Mouse (Mus musculus) liver, embryonic 16.5 days (tissue): ENCODE measurements at regions not wholly inside any gene's neighbourhood (a gene's known extent, or its start where the extent isn't known, plus 50 kb on each side); places are given as distances from the start of the nearest gene placed in this dataset.

Experiments
- ATAC-seq: fragments of 200-750 bp; cut with Nextera tagmentation; 2 replicates; pipeline ENCODE4 v1.8.0; 2017; ENCODE audit warnings: low read depth, mild to moderate bottlenecking, moderate number of reproducible peaks, moderate library complexity
- H3K27ac ChIP-seq: fragments of 300-500 bp; sonication (generic); 2 replicates; pipeline ENCODE4 v1.5.1; 2014; ENCODE audit warnings: mild to moderate bottlenecking, low read length
- H3K27me3 ChIP-seq: fragments of 300-500 bp; sonication (generic); 2 replicates; pipeline ENCODE4 v1.6.1; 2014; ENCODE audit warnings: low read depth, low read length, mixed read lengths; ENCODE audit not compliant: control insufficient read depth, insufficient read depth
- H3K36me3 ChIP-seq: fragments of 300-500 bp; sonication (generic); 2 replicates; pipeline ENCODE4 v1.6.1; 2014; ENCODE audit warnings: mild to moderate bottlenecking; ENCODE audit not compliant: control insufficient read depth, insufficient read depth
- H3K4me1 ChIP-seq: fragments of 300-500 bp; sonication (generic); 2 replicates; pipeline ENCODE4 v1.6.1; 2014; ENCODE audit warnings: low read depth, low read length, mixed read lengths; ENCODE audit not compliant: control insufficient read depth
- H3K4me2 ChIP-seq: fragments of 300-500 bp; sonication (generic); 2 replicates; pipeline ENCODE4 v1.6.1; 2014; ENCODE audit warnings: low read depth, low read length, mixed read lengths
- H3K4me3 ChIP-seq: fragments of 300-500 bp; sonication (generic); 2 replicates; pipeline ENCODE4 v1.5.1; 2014; ENCODE audit warnings: low read depth, mild to moderate bottlenecking, low read length
- H3K9ac ChIP-seq: fragments of 300-500 bp; sonication (generic); 2 replicates; pipeline ENCODE4 v1.6.1; 2014; ENCODE audit warnings: low read depth, low read length
- H3K9me3 ChIP-seq: fragments of 300-500 bp; sonication (generic); replicated peaks from 2 replicates; pipeline ENCODE4 v1.6.1; 2016; ENCODE audit warnings: low read length; ENCODE audit not compliant: control insufficient read depth
- WGBS: fragments of 180-500 bp; shearing (Covaris S2); extraction: QIAGEN DNeasy Blood & Tissue Kit; methylation state at CpG from one replicate; pipeline ENCODE4 v1.1.7; 2014; ENCODE audit not compliant: insufficient replicate concordance; 5-methylcytosine and 5-hydroxymethylcytosine counted together

GRCm38 (mm10) chr2:137437741-137438140 is 321.3 kb upstream of the Jag1 start:
- Histone ChIP-seq H3K27me3 (no peaks in the 10 kb centered on the region), H3K36me3 (no peaks in the 10 kb centered on the region), H3K4me3 (no peak overlapping the region), H3K27ac (no peak overlapping the region), H3K4me2 (no peak overlapping the region), H3K4me1 (no peaks in the 10 kb centered on the region), H3K9me3 (no peaks in the 10 kb centered on the region), H3K9ac (no peak overlapping the region)
- ATAC-seq: no peak
- WGBS: 59% methylated on average over 5 of the region's 5 CpGs

- Histone ChIP-seq H3K4me2 (no peak overlapping the region), H3K4me1 (no peaks in the 10 kb centered on the region), H3K27me3 (no peaks in the 10 kb centered on the region), H3K9me3 (no peaks in the 10 kb centered on the region), H3K9ac (no peak overlapping the region), H3K27ac (no peak overlapping the region), H3K4me3 (no peak overlapping the region), H3K36me3 (no peaks in the 10 kb centered on the region)
- ATAC-seq: no peak
- 49% methylated on average over 4 of the region's 4 CpGs for WGBS
Measured at GRCm38 (mm10) chr2:137436161-137436560, 319.7 kb upstream of the Jag1 start.

- H3K4me3 ChIP-seq: no peak overlapping the region
- ATAC-seq: no peak
- H3K4me2 ChIP-seq: no peak overlapping the region
- WGBS: 44% methylated on average over 3 of the region's 3 CpGs
- H3K36me3 ChIP-seq: no peaks in the 10 kb centered on the region
- no peak overlapping the region for H3K9ac ChIP-seq
- no peak overlapping the region for H3K27ac ChIP-seq
- no peaks in the 10 kb centered on the region for H3K27me3 ChIP-seq
- H3K4me1 ChIP-seq: no peaks in the 10 kb centered on the region
- no peaks in the 10 kb centered on the region for H3K9me3 ChIP-seq
Measured at GRCm38 (mm10) chr2:137422656-137423055, 306.2 kb upstream of the Jag1 start.

- H3K27ac ChIP-seq: no peak overlapping the region
- WGBS: 34% methylated on average over 4 of the region's 4 CpGs
- no peaks in the 10 kb centered on the region for H3K27me3 ChIP-seq
- no peak overlapping the region for H3K9ac ChIP-seq
- H3K36me3 ChIP-seq: no peaks in the 10 kb centered on the region
- H3K9me3 ChIP-seq: no peaks in the 10 kb centered on the region
- no peaks in the 10 kb centered on the region for H3K4me1 ChIP-seq
- H3K4me3 ChIP-seq: no peak overlapping the region
- H3K4me2 ChIP-seq: no peak overlapping the region
- ATAC-seq: peak; percentile 47; the same call in 1 of the 2 replicates
Measured at GRCm38 (mm10) chr2:137419678-137420077, 303.2 kb upstream of the Jag1 start.

- Histone ChIP-seq H3K27me3 (no peaks in the 10 kb centered on the region), H3K9ac (no peak overlapping the region), H3K36me3 (no peaks in the 10 kb centered on the region), H3K4me2 (no peak overlapping the region), H3K4me1 (no peaks in the 10 kb centered on the region), H3K9me3 (no peaks in the 10 kb centered on the region), H3K4me3 (no peak overlapping the region), H3K27ac (no peak overlapping the region)
- no peak for ATAC-seq
- WGBS: 75% methylated on average over 6 of the region's 6 CpGs
Measured at GRCm38 (mm10) chr2:137417691-137418090, 301.2 kb upstream of the Jag1 start.

- no peak overlapping the region for H3K27ac ChIP-seq
- H3K9ac ChIP-seq: no peak overlapping the region
- H3K27me3 ChIP-seq: no peaks in the 10 kb centered on the region
- ATAC-seq: no peak
- 55% methylated on average over 3 of the region's 3 CpGs for WGBS
- H3K4me1 ChIP-seq: no peaks in the 10 kb centered on the region
- H3K4me2 ChIP-seq: no peak overlapping the region
- H3K9me3 ChIP-seq: no peaks in the 10 kb centered on the region
- no peak overlapping the region for H3K4me3 ChIP-seq
- H3K36me3 ChIP-seq: no peaks in the 10 kb centered on the region
Measured at GRCm38 (mm10) chr2:137413432-137413831, 297.0 kb upstream of the Jag1 start.

GRCm38 (mm10) chr2:137409611-137410010 is 293.2 kb upstream of the Jag1 start:
- 50% methylated on average over 2 of the region's 2 CpGs for WGBS
- Histone ChIP-seq H3K27ac (no peak overlapping the region), H3K9ac (no peak overlapping the region), H3K27me3 (no peaks in the 10 kb centered on the region), H3K9me3 (no peaks in the 10 kb centered on the region), H3K4me1 (no peaks in the 10 kb centered on the region), H3K4me2 (no peak overlapping the region), H3K36me3 (no peaks in the 10 kb centered on the region), H3K4me3 (no peak overlapping the region)
- no peak for ATAC-seq

- no peaks in the 10 kb centered on the region for H3K4me1 ChIP-seq
- no peak for ATAC-seq
- no peaks in the 10 kb centered on the region for H3K27me3 ChIP-seq
- no peak overlapping the region for H3K27ac ChIP-seq
- no peak overlapping the region for H3K9ac ChIP-seq
- no peaks in the 10 kb centered on the region for H3K36me3 ChIP-seq
- WGBS: 48% methylated on average over 2 of the region's 2 CpGs
- H3K4me3 ChIP-seq: no peak overlapping the region
- no peak overlapping the region for H3K4me2 ChIP-seq
- no peaks in the 10 kb centered on the region for H3K9me3 ChIP-seq
Measured at GRCm38 (mm10) chr2:137408294-137408693, 291.9 kb upstream of the Jag1 start.

- Histone ChIP-seq H3K27me3 (no peaks in the 10 kb centered on the region), H3K9me3 (no peaks in the 10 kb centered on the region), H3K36me3 (no peaks in the 10 kb centered on the region), H3K27ac (no peak overlapping the region), H3K4me2 (no peak overlapping the region), H3K9ac (no peak overlapping the region), H3K4me1 (no peaks in the 10 kb centered on the region), H3K4me3 (no peak overlapping the region)
- 55% methylated on average over 4 of the region's 4 CpGs for WGBS
- no peak for ATAC-seq
Measured at GRCm38 (mm10) chr2:137393486-137393885, 277.0 kb upstream of the Jag1 start.

- H3K9ac ChIP-seq: no peak overlapping the region
- no peak overlapping the region for H3K4me3 ChIP-seq
- H3K4me2 ChIP-seq: no peak overlapping the region
- H3K4me1 ChIP-seq: no peaks in the 10 kb centered on the region
- no peaks in the 10 kb centered on the region for H3K9me3 ChIP-seq
- ATAC-seq: no peak
- 61% methylated on average over 2 of the region's 2 CpGs for WGBS
- no peaks in the 10 kb centered on the region for H3K36me3 ChIP-seq
- no peaks in the 10 kb centered on the region for H3K27me3 ChIP-seq
- no peak overlapping the region for H3K27ac ChIP-seq
Measured at GRCm38 (mm10) chr2:137379816-137380215, 263.4 kb upstream of the Jag1 start.
